Mouse (Mus musculus): ENCODE measurements around the gene Susd6.

The Susd6 gene

GRCm38 (mm10) chr12:80837614-80838013 lies 47.3 kb downstream of the Susd6 start:
- DNase-seq (ENCODE audit: low spot score in 2 of 2), result no peak

GRCm38 (mm10) chr12:80838271-80838670 lies 48.0 kb downstream of the Susd6 start:
- no peak for DNase-seq (ENCODE audit: low spot score in 2 of 2)

GRCm38 (mm10) chr12:80838787-80839186 lies 48.5 kb downstream of the Susd6 start:
- no peak for DNase-seq (ENCODE audit: low spot score in 2 of 2)

- DNase-seq (ENCODE audit: low spot score in 2 of 2), result no peak
Measured at GRCm38 (mm10) chr12:80839631-80840030, 49.3 kb downstream of the Susd6 start.

- DNase-seq (ENCODE audit: low spot score in 2 of 2), result no peak
Measured at GRCm38 (mm10) chr12:80841618-80842017, 51.3 kb downstream of the Susd6 start.

GRCm38 (mm10) chr12:80842609-80843008 lies 52.3 kb downstream of the Susd6 start:
- DNase-seq (ENCODE audit: low spot score in 2 of 2), result no peak

GRCm38 (mm10) chr12:80843236-80843635 lies 52.9 kb downstream of the Susd6 start:
- no peak for DNase-seq (ENCODE audit: low spot score in 2 of 2)

GRCm38 (mm10) chr12:80843651-80844444 lies 53.5 kb downstream of the Susd6 start:
- DNase-seq (ENCODE audit: low spot score in 2 of 2), result no peak

- no peak for DNase-seq (ENCODE audit: low spot score in 2 of 2)
Measured at GRCm38 (mm10) chr12:80845901-80846300, 55.6 kb downstream of the Susd6 start.

GRCm38 (mm10) chr12:80846861-80847268 lies 56.6 kb downstream of the Susd6 start:
- no peak for DNase-seq (ENCODE audit: low spot score in 2 of 2)

- DNase-seq (ENCODE audit: low spot score in 2 of 2), result no peak
Measured at GRCm38 (mm10) chr12:80852001-80852400, 61.7 kb downstream of the Susd6 start.

- DNase-seq (ENCODE audit: low spot score in 2 of 2), result no peak
Measured at GRCm38 (mm10) chr12:80853737-80854136, 63.4 kb downstream of the Susd6 start.

- DNase-seq (ENCODE audit: low spot score in 2 of 2), result no peak
Measured at GRCm38 (mm10) chr12:80854671-80855070, 64.4 kb downstream of the Susd6 start.

GRCm38 (mm10) chr12:80855100-80855499 lies 64.8 kb downstream of the Susd6 start:
- DNase-seq (ENCODE audit: low spot score in 2 of 2), result no peak

GRCm38 (mm10) chr12:80855581-80855980 lies 65.3 kb downstream of the Susd6 start:
- DNase-seq (ENCODE audit: low spot score in 2 of 2), result no peak

- DNase-seq (ENCODE audit: low spot score in 2 of 2), result no peak
Measured at GRCm38 (mm10) chr12:80857636-80858293, 67.5 kb downstream of the Susd6 start.

GRCm38 (mm10) chr12:80858307-80858706 lies 68.0 kb downstream of the Susd6 start:
- no peak for DNase-seq (ENCODE audit: low spot score in 2 of 2)

- DNase-seq (ENCODE audit: low spot score in 2 of 2), result no peak
Measured at GRCm38 (mm10) chr12:80861916-80862315, 71.6 kb downstream of the Susd6 start.

- no peak for DNase-seq (ENCODE audit: low spot score in 2 of 2)
Measured at GRCm38 (mm10) chr12:80863370-80863769, 73.1 kb downstream of the Susd6 start.

GRCm38 (mm10) chr12:80865175-80865574 lies 74.9 kb downstream of the Susd6 start:
- no peak for DNase-seq (ENCODE audit: low spot score in 2 of 2)

- no peak for DNase-seq (ENCODE audit: low spot score in 2 of 2)
Measured at GRCm38 (mm10) chr12:80866023-80866422, 75.7 kb downstream of the Susd6 start.

- DNase-seq (ENCODE audit: low spot score in 2 of 2), result no peak
Measured at GRCm38 (mm10) chr12:80867083-80867482, 76.8 kb downstream of the Susd6 start.

GRCm38 (mm10) chr12:80868401-80868800 lies 78.1 kb downstream of the Susd6 start:
- no peak for DNase-seq (ENCODE audit: low spot score in 2 of 2)

Data from urinary bladder, postnatal 4 days (tissue).